Mouse (Mus musculus) testis, postnatal 14 days (tissue): ENCODE data around the gene Mgll.

ENCODE experiments used
- DNase-seq: peaks from one replicate; pipeline ENCODE4 v3.0.0; 2021; ENCODE audit warnings: low spot score

The Mgll gene

GRCm38 (mm10) chr6:88829579-88829978 is 105.4 kb downstream of the Mgll start:
- no peak for DNase-seq

- no peak for DNase-seq
Observed at GRCm38 (mm10) chr6:88830112-88830702, 106.0 kb downstream of the Mgll start.

GRCm38 (mm10) chr6:88831456-88831855 is 107.2 kb downstream of the Mgll start:
- DNase-seq: no peak

- no peak for DNase-seq
Observed at GRCm38 (mm10) chr6:88832663-88833062, 108.5 kb downstream of the Mgll start.

GRCm38 (mm10) chr6:88833340-88834140 is 109.3 kb downstream of the Mgll start:
- DNase-seq: no peak

- DNase-seq: no peak
Observed at GRCm38 (mm10) chr6:88835047-88835446, 110.8 kb downstream of the Mgll start.

GRCm38 (mm10) chr6:88836178-88836819 is 112.1 kb downstream of the Mgll start:
- DNase-seq: no peak

GRCm38 (mm10) chr6:88837999-88838398 is 113.8 kb downstream of the Mgll start:
- DNase-seq: no peak

- no peak for DNase-seq
Observed at GRCm38 (mm10) chr6:88838613-88839012, 114.4 kb downstream of the Mgll start.

- DNase-seq: no peak
Observed at GRCm38 (mm10) chr6:88839135-88839970, 115.1 kb downstream of the Mgll start.

GRCm38 (mm10) chr6:88840211-88840610 is 116.0 kb downstream of the Mgll start:
- no peak for DNase-seq

- no peak for DNase-seq
Observed at GRCm38 (mm10) chr6:88840791-88841513, 116.7 kb downstream of the Mgll start.

GRCm38 (mm10) chr6:88841514-88841780 is 117.2 kb downstream of the Mgll start:
- DNase-seq: no peak

- peak; percentile 100 for DNase-seq
Observed at GRCm38 (mm10) chr6:88841781-88842689, 117.8 kb downstream of the Mgll start, which contains the start of gene Abtb1. TSS of gene Abtb1 (minus strand) at chr6:88841984.

GRCm38 (mm10) chr6:88842731-88843151 is 118.5 kb downstream of the Mgll start:
- no peak for DNase-seq

- no peak for DNase-seq
Observed at GRCm38 (mm10) chr6:88843241-88843640, 119.0 kb downstream of the Mgll start.

- DNase-seq: no peak
Observed at GRCm38 (mm10) chr6:88843781-88844725, 119.8 kb downstream of the Mgll start.

GRCm38 (mm10) chr6:88844901-88845565 is 120.8 kb downstream of the Mgll start:
- DNase-seq: no peak

GRCm38 (mm10) chr6:88847571-88847970 is 123.4 kb downstream of the Mgll start:
- DNase-seq: no peak
